Mouse (Mus musculus): ENCODE data around the gene L1cam. TPM values are rescaled to one million over a fixed set of nuclear protein-coding genes. Genes with fewer than 3 reads are reported as not detected.

Gene L1cam
- 9.3 and 16.0 TPM in 2 replicates for total RNA-seq (2021)
- long read RNA-seq, experiment 1, partial matches to known transcripts, result 1 of 6 reads
- long read RNA-seq, experiment 1, other reads (novel, unspliced or antisense), result 5 of 6 reads
- long read RNA-seq, experiment 2, partial matches to known transcripts, result 0 of 1 reads
- long read RNA-seq, experiment 2, other reads (novel, unspliced or antisense), result 1 of 1 reads

- peak; percentile 69 for DNase-seq
These were observed at the start of gene L1cam for GRCm38 (mm10) chrX:73895719-73896118. Gene L1cam, minus strand, starts transcription at chrX:73896105.

DNA sequence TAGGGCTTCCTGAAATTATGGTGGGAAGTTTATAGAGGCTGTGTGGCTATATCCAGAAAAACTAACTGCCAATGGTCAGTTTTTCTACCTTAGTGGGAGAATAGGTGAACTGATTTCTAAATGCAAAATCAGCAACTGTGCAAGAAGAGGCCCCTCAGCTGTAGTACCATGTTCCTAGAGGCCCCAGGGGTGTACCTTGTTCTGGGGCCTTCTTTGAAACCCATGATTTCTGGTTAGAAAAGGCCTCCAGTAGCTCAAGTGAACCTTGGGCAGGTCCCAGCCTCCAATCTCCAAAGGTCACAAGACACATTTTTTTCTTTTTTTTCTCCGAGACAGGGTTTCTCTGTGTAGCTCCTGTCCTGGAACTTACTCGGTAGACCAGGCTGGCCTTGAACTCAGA lies 46.4 kb upstream of the L1cam start:
- DNase-seq, result no peak

DNA sequence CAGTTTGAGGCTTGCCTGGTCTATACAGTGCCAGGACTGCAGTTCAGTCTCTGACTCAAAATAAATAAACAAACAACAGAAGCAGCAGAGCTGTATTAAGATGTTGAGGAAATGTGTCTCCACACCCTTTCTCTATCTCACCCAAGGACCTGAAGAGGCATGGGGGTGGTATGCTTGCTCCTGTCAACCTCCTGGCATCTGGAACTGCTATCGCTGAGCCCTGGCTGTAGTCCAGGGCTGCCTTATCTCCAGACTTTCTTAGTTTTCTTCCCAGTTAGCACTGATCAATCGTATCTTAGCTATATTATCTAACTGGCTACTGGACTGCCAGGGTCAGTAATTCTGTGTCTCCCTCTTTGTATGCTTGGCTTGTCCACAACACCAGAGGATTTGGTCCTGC lies 46.0 kb upstream of the L1cam start:
- no peak for DNase-seq

DNA sequence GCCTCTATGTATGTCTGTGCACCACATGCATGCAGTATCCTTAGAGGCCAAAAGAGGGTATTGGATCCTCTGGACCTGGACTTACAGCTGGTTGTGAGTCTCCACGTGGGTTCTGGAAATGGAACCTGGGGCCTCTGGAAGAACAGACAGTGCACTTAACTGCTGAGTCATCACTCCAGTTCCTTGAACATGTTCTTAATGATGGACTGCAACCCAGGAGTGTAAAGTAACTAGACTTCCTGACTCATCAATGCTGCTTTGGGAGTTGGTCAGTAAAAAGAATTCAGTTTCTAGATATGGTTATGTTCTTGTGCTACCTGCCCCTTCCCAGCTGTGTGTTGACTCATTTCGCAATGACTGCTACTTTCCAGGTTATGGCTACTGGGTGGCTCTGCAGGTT lies 36.0 kb upstream of the L1cam start:
- no peak for DNase-seq

GRCm38 (mm10) chrX:73930402-73931062 lies 34.6 kb upstream of the L1cam start, which contains the start of gene Renbp:
Gene Renbp, minus strand, starts transcription at chrX:73930850.
- DNase-seq, result peak; percentile 80

DNA sequence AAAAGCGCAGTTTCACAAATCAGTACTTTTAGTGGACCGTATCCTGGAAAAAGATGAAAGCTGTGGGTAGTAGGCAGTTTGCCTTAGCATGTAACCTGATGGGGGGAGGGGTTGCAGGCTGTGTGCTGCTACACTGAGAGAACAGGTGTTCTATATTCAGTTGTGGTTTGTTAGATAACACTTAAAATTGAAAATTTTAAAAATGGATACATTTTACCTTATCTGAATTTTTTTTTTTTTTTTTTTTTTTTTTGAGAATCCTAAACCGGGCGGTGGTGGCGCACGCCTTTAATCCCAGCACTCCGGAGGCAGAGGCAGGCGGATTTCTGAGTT lies 26.6 kb upstream of the L1cam start:
- no peak for DNase-seq

DNA sequence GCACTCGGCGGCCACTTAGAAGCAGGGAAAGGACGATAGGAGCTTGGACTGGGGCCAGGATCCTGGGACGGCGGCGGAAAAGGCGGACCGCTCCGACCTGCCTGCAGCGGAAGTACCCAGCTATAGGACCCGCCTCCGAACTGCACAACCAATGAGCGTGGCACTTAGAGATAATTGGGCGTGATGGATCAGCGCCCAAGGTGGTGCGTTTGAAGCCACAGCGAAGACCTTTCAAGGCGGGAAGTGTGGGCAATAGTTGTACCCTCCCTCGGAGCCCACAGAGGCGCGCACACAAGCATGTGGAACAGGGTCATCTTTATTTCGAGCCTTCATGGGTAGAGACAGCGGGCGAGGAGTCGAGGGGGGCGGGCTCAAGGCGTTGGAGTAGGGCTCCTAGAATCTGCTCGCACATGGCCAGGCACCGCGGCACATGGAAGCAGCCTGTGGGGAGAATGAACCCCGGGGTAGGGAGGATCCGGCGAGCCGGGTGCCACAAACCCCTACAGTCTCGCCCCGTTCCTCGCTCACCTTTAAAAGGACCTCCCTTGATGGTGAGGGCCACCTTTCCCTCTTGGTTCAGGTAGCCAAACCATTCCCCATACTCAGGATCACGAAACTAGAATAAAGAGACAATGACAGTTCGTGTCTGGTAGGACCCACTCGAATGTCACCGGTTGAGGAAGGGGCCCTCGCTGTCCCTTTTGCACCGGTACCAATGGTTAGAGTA lies 26.1 kb upstream of the L1cam start, which contains the start of the genes Arhgap4 and Naa10:
TSS of gene Arhgap4 (minus strand) at position 48 of the 727 bp plus-strand sequence.
TSS of gene Naa10 (minus strand) at position 122 of the 727 bp plus-strand sequence.
- DNase-seq, result peak; percentile 94

DNA sequence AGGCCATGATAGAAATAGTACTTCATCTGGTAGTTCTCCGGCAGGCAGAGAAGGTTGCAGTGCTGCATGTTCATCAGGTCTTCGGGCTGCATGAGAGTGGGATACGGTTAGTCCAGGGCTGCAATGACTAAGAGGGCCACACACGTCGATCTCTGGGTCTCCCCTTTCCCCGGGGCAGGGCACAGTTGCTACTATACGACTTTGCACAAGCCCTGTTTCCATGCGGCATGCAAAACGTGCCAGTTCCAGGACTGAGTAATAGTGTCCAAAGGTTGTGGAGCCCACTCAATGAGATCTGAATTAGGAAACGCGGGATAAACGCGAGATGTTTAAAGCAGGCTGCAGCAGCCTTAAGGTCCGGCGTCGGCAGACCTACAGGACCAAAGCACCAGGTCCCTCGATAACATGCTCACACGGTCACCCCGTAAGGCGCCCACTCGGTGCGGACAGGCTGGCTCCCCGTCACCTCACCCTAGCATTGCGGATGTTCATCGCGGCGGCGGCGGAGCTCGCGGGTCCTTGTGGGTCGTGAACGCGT lies 25.4 kb upstream of the L1cam start:
- DNase-seq, result peak; percentile 35

- DNase-seq, result no peak
These were observed 22.7 kb upstream of the L1cam start for GRCm38 (mm10) chrX:73918631-73919030.

- DNase-seq, result peak; percentile 25
These were observed 21.0 kb upstream of the L1cam start for GRCm38 (mm10) chrX:73916945-73917344.

GRCm38 (mm10) chrX:73914827-73915703 lies 19.2 kb upstream of the L1cam start:
- peak; percentile 91 for DNase-seq

DNA sequence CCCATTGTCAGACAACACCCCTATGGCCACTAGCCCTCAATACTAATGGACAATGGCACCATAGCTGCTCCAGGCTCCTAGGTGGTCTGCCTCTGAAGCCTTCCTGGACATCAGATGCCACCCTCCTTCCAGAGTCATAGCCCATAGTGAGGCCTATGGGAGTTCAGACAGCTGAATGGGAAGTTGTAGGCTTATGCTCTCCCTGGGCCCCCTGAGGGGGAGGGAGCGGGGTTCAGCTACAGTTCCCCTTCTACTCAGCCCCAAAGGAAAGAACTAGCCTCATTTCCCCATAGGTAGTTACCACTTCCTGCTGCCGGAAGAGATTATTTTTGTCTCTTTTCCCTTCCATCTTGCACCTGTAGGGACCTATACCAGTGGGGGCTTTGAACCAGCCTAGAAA lies 15.7 kb upstream of the L1cam start:
- DNase-seq, result peak; percentile 24

- DNase-seq, result peak; percentile 47
These were observed 15.3 kb upstream of the L1cam start for GRCm38 (mm10) chrX:73911156-73911555.

- no peak for DNase-seq
These were observed 14.5 kb upstream of the L1cam start for GRCm38 (mm10) chrX:73910451-73910850.

DNA sequence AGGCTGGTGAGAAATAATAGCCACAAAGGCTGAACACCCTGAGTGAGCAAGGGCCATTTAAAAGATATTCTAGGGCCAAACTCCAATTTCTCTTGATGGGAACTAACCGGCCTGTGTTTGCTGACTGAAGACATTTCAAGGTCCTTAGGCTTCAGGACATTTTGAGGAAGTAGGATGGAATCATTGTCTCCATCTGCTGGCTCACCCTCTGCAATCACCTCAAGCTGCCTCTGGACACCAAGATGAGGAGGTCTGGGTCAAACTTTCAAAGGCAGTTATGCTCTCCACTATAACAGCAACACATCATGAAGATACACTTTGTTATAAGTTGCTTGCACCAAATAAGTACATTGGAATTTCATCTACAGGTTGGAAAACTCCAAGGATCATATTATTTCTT lies 14.1 kb upstream of the L1cam start:
- no peak for DNase-seq

GRCm38 (mm10) chrX:73897959-73898358 lies 2.1 kb upstream of the L1cam start:
- no peak for DNase-seq

GRCm38 (mm10) chrX:73892833-73893232 lies 3.1 kb downstream of the L1cam start:
- no peak for DNase-seq

- DNase-seq, result no peak
These were observed 4.3 kb downstream of the L1cam start, which contains the start of gene Avpr2 for GRCm38 (mm10) chrX:73891551-73892152. Gene Avpr2, plus strand, starts transcription at chrX:73892102.

GRCm38 (mm10) chrX:73881463-73881862 lies 14.4 kb downstream of the L1cam start:
- DNase-seq, result no peak

- no peak for DNase-seq
These were observed 14.9 kb downstream of the L1cam start for GRCm38 (mm10) chrX:73881036-73881427.

- peak; percentile 55 for DNase-seq
These were observed 15.5 kb downstream of the L1cam start for GRCm38 (mm10) chrX:73880194-73881035.

Data from adrenal gland, postnatal 14 days (tissue).